Mouse (Mus musculus) gastrocnemius, adult 2 months (tissue): ENCODE measurements around the gene Pcsk2. TPM values are rescaled to one million over a fixed set of nuclear protein-coding genes. Genes with fewer than 3 reads are reported as not detected.

Source experiments
- DNase-seq: peaks from one replicate; pipeline ENCODE4 v3.0.0; 2022
- H3K27ac ChIP-seq: fragments of 200-600 bp; 2 replicates; pipeline ENCODE4 v1.8.1; 2022; ENCODE audit warnings: mild to moderate bottlenecking
- H3K4me3 ChIP-seq: fragments of 200-600 bp; 2 replicates; pipeline ENCODE4 v1.8.1; 2022; ENCODE audit warnings: mild to moderate bottlenecking, moderate library complexity
- CTCF ChIP-seq: fragments of 200-600 bp; IDR thresholded peaks from 2 replicates; pipeline ENCODE4 v1.8.1; 2022; ENCODE audit warnings: antibody characterized with exemption, mild to moderate bottlenecking, moderate library complexity
- intact Hi-C: fragments of 180-260 bp; cut with DNase I; formaldehyde crosslinking; loops from one replicate; pipeline ENCODE4 v1.15.1; 2025
- total RNA-seq, 2 experiments: library from RNA; stranded (reverse); gene quantifications; 2 replicates each; pipeline ENCODE4 v1.2.3; 2021

Gene Pcsk2
- total RNA-seq, 2 experiments from 2014 or later: not detected

- no peak for TF ChIP-seq CTCF
- Histone ChIP-seq H3K27ac (no peak overlapping the region), H3K4me3 (no peak overlapping the region)
- intact Hi-C loops: no loop called here
- no peak for DNase-seq
Measured at GRCm38 (mm10) chr2:143715110-143715509, 169.2 kb downstream of the Pcsk2 start.

- no peak overlapping the region for H3K27ac ChIP-seq
- no peak for DNase-seq
- intact Hi-C loops: no loop called here
- peak; percentile 16; the same call in 1 of the 2 replicates for TF ChIP-seq CTCF
- H3K4me3 ChIP-seq: no peak overlapping the region
Measured at GRCm38 (mm10) chr2:143723231-143723630, 177.3 kb downstream of the Pcsk2 start.

- intact Hi-C loops: no loop called here
- Histone ChIP-seq H3K4me3 (no peak overlapping the region), H3K27ac (no peak overlapping the region)
- no peak for DNase-seq
- TF ChIP-seq CTCF: no peak
Measured at GRCm38 (mm10) chr2:143724101-143724500, 178.1 kb downstream of the Pcsk2 start.

GRCm38 (mm10) chr2:143724720-143725119 lies 178.8 kb downstream of the Pcsk2 start:
- H3K27ac ChIP-seq: no peak overlapping the region
- no peak for DNase-seq
- no peak overlapping the region for H3K4me3 ChIP-seq
- intact Hi-C loops: no loop called here
- no peak for TF ChIP-seq CTCF

- Histone ChIP-seq H3K4me3 (no peak overlapping the region), H3K27ac (no peak overlapping the region)
- DNase-seq: no peak
- TF ChIP-seq CTCF: no peak
- intact Hi-C loops: no loop called here
Measured at GRCm38 (mm10) chr2:143732501-143732900, 186.5 kb downstream of the Pcsk2 start.

- no peak for TF ChIP-seq CTCF
- intact Hi-C loops: no loop called here
- Histone ChIP-seq H3K27ac (no peak overlapping the region), H3K4me3 (no peak overlapping the region)
- DNase-seq: no peak
Measured at GRCm38 (mm10) chr2:143735442-143735841, 189.5 kb downstream of the Pcsk2 start.

GRCm38 (mm10) chr2:143739475-143740226 lies 193.7 kb downstream of the Pcsk2 start:
- intact Hi-C loops: no loop called here
- H3K27ac ChIP-seq: no peak overlapping the region
- no peak overlapping the region for H3K4me3 ChIP-seq
- no peak for TF ChIP-seq CTCF
- DNase-seq: no peak

GRCm38 (mm10) chr2:143742436-143742835 lies 196.5 kb downstream of the Pcsk2 start:
- no peak for TF ChIP-seq CTCF
- intact Hi-C loops: no loop called here
- Histone ChIP-seq H3K4me3 (no peak overlapping the region), H3K27ac (no peak overlapping the region)
- no peak for DNase-seq

GRCm38 (mm10) chr2:143743081-143743480 lies 197.1 kb downstream of the Pcsk2 start:
- peak; percentile 19 for DNase-seq
- no peak overlapping the region for H3K27ac ChIP-seq
- intact Hi-C loops: no loop called here
- no peak for TF ChIP-seq CTCF
- no peak overlapping the region for H3K4me3 ChIP-seq

GRCm38 (mm10) chr2:143752051-143752788 lies 206.3 kb downstream of the Pcsk2 start:
- no peak for DNase-seq
- H3K27ac ChIP-seq: no peak overlapping the region
- H3K4me3 ChIP-seq: no peak overlapping the region
- intact Hi-C loops: no loop called here
- no peak for TF ChIP-seq CTCF

GRCm38 (mm10) chr2:143776448-143776847 lies 230.5 kb downstream of the Pcsk2 start:
- DNase-seq: no peak
- intact Hi-C loops: loop anchor here (2.0 kb wide), 1 partner anchor 662 kb away; no protein-coding TSS in a partner anchor
- Histone ChIP-seq H3K4me3 (no peak overlapping the region), H3K27ac (no peak overlapping the region)
- TF ChIP-seq CTCF: peak; percentile 42; the same call in 1 of the 2 replicates

GRCm38 (mm10) chr2:143780310-143780709 lies 234.4 kb downstream of the Pcsk2 start:
- Histone ChIP-seq H3K27ac (no peak overlapping the region), H3K4me3 (no peak overlapping the region)
- intact Hi-C loops: no loop called here
- DNase-seq: no peak
- no peak for TF ChIP-seq CTCF

- Histone ChIP-seq H3K4me3 (no peak overlapping the region), H3K27ac (no peak overlapping the region)
- no peak for TF ChIP-seq CTCF
- intact Hi-C loops: no loop called here
- no peak for DNase-seq
Measured at GRCm38 (mm10) chr2:143789911-143790310, 244.0 kb downstream of the Pcsk2 start.
